Mouse (Mus musculus) heart, postnatal 0 days (tissue): ENCODE measurements at regions not wholly inside any gene's neighbourhood (a gene's known extent, or its start where the extent isn't known, plus 50 kb on each side); places are given as distances from the start of the nearest gene placed in this dataset.
A peak's percentile ranks its signal among the peaks of the same experiment; 100 is the strongest.
"Not testable (repeated sequence)": the region's sequence is repeated elsewhere in the genome, so short reads cannot be mapped to it uniquely, and the experiment has no call there.

Experiments used
- ATAC-seq: fragments of 200-750 bp; cut with Nextera tagmentation; 2 replicates; pipeline ENCODE4 v1.8.0; 2017; ENCODE audit warnings: low read depth, moderate number of reproducible peaks, moderate library complexity; ENCODE audit not compliant: insufficient read depth
- DNase-seq: peaks from one replicate; pipeline ENCODE4 v3.0.0-alpha.2; 2016; ENCODE audit warnings: low spot score
- H3K27ac ChIP-seq: fragments of 300-500 bp; sonication (generic); 2 replicates; pipeline ENCODE4 v1.5.1; 2014; ENCODE audit warnings: low read depth, mild to moderate bottlenecking
- H3K27me3 ChIP-seq: fragments of 300-500 bp; sonication (generic); 2 replicates; pipeline ENCODE4 v1.6.1; 2014; ENCODE audit warnings: low read length, mixed read lengths; ENCODE audit not compliant: control insufficient read depth, insufficient read depth
- H3K36me3 ChIP-seq: fragments of 300-500 bp; sonication (generic); replicated peaks from 2 replicates; pipeline ENCODE4 v1.6.1; 2014; ENCODE audit warnings: low read length, mixed read lengths; ENCODE audit not compliant: control insufficient read depth, insufficient read depth
- H3K4me1 ChIP-seq: fragments of 300-500 bp; sonication (generic); 2 replicates; pipeline ENCODE4 v1.6.1; 2014; ENCODE audit warnings: antibody characterized with exemption; ENCODE audit not compliant: control insufficient read depth, insufficient read depth
- H3K4me2 ChIP-seq: fragments of 300-500 bp; sonication (generic); 2 replicates; pipeline ENCODE4 v1.6.1; 2014; ENCODE audit warnings: low read depth, mild to moderate bottlenecking, low read length, moderate library complexity
- H3K4me3 ChIP-seq: fragments of 300-500 bp; sonication (generic); 2 replicates; pipeline ENCODE4 v1.5.1; 2014; ENCODE audit warnings: low read depth, low read length
- H3K9ac ChIP-seq: fragments of 300-500 bp; sonication (generic); replicated peaks from 2 replicates; pipeline ENCODE4 v1.6.1; 2014; ENCODE audit warnings: low read depth, low read length, mixed read lengths
- H3K9me3 ChIP-seq: fragments of 300-500 bp; sonication (generic); replicated peaks from 2 replicates; pipeline ENCODE4 v1.6.1; 2016; ENCODE audit warnings: low read length; ENCODE audit not compliant: control insufficient read depth
- CTCF ChIP-seq: IDR thresholded peaks from 2 replicates; pipeline ENCODE4 v1.5.1; 2016; ENCODE audit warnings: antibody characterized with exemption, control low read depth, low read depth
- EP300 ChIP-seq: IDR thresholded peaks from 2 replicates; pipeline ENCODE4 v1.6.1; 2016; ENCODE audit warnings: antibody characterized with exemption, low read depth
- WGBS: fragments of 180-500 bp; shearing (Covaris S2); extraction: QIAGEN DNeasy Blood & Tissue Kit; methylation state at CpG from one replicate; pipeline ENCODE4 v1.1.7; 2014; 5-methylcytosine and 5-hydroxymethylcytosine counted together

DNA sequence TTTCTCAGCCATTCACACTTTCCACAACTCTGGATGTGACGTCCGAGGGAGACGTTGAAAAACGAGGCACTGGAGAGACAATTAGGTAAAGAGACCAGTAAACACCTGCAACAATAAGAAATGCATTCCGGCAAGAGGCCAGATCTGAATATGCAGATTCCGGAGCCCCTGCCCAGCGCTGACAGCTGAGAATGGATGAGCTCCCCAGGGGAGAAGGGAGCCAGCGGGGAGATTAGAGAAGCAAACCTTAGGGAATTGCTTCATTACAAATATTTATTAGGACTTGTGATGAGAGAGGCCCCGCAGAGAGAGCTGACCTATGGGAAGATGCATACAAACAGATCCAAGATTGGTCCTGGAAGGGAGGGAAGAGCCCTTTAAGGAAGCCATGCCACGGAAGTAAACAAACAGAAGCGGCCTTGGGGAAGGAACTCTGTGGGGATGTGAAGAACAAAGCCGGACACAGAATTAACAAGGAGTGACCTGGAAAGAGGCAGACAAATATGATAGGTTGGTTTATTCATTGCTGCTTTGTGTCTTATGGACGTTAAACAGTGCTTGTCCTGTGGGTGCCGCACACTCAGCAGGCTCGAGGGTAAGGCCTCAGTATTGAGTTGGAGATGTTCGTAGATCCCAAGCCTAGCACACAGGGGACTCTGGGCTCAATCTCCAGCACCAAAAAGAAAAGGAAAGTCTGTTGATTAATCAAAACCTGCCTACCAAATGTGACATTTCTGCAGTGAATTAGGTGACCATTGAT, 121.7 kb upstream of the Nebl start:
- 11% methylated on average over 16 of the region's 16 CpGs for WGBS
- no peak for DNase-seq
- no peak for ATAC-seq
- Histone ChIP-seq H3K4me1 (peaks cover 7% of the 10 kb centered on the region), H3K9ac (peak overlapping the region; percentile 23; the same call in 1 of the 2 replicates), H3K4me2 (peak overlapping the region; percentile 47), H3K9me3 (no peaks in the 10 kb centered on the region), H3K36me3 (no peaks in the 10 kb centered on the region), H3K27me3 (no peaks in the 10 kb centered on the region), H3K27ac (0 out of 2 replicates have a peak overlapping the region, but pooled peaks have one; percentile 10), H3K4me3 (peak overlapping the region; percentile 24)
- TF ChIP-seq EP300 (no peak), CTCF (no peak)

DNA sequence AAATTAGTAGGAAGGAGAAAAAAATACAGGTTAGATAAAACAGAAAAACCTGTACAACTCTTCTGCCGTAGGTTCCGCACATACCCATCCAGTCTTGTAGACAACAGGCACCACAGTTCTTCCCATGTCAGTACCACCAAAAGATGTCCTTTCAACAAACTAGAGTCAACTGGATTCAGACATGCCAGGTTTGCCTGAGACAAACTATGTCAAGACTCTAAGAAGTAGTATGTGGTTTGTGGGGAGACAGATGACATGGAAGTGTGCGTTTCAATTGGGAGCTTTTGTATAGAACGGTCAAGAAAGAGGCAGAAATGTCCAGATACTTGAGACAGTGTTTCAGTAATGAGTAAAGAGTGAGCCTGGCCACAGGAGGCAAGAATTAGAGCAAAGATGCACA, 119.5 kb upstream of the Nebl start:
- H3K4me2 ChIP-seq = no peak overlapping the region
- WGBS = 97% methylated on average over 4 of the region's 4 CpGs
- H3K4me3 ChIP-seq = no peak overlapping the region
- H3K4me1 ChIP-seq = peaks cover 4% of the 10 kb centered on the region; the same call in 1 of the 2 replicates
- no peak overlapping the region for H3K27ac ChIP-seq
- H3K27me3 ChIP-seq = no peaks in the 10 kb centered on the region
- H3K9ac ChIP-seq = no peak overlapping the region
- ATAC-seq (no peak), DNase-seq (no peak)
- TF ChIP-seq EP300 = no peak
- no peak for TF ChIP-seq CTCF
- no peaks in the 10 kb centered on the region for H3K36me3 ChIP-seq
- no peaks in the 10 kb centered on the region for H3K9me3 ChIP-seq

DNA sequence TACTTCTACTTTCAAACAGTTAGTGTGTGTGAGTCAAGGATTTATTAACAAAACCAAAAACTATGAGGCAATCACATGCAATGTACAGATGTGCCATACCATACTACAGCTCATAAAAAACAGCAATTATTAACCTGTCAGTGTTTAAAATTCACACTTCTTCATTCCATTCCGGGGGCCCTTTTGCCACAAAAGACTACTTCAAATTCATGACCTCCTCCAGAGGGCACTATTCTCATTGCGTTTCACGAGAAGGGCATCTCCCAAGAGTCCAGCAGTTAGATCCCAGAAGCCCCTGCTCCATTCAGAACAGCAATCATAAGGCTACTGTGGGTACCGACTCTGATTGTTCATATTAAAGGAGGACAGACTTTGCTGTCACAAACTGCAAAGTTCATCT, 118.0 kb upstream of the Nebl start:
- Histone ChIP-seq H3K36me3 (no peaks in the 10 kb centered on the region), H3K27ac (no peak overlapping the region), H3K4me1 (peaks cover 4% of the 10 kb centered on the region; the same call in 1 of the 2 replicates), H3K27me3 (no peaks in the 10 kb centered on the region), H3K4me2 (no peak overlapping the region), H3K9ac (no peak overlapping the region), H3K9me3 (no peaks in the 10 kb centered on the region), H3K4me3 (no peak overlapping the region)
- WGBS = 29% methylated on average over 4 of the region's 4 CpGs
- DNase-seq = no peak
- TF ChIP-seq EP300 (no peak), CTCF (peak; percentile 36)
- no peak for ATAC-seq

DNA sequence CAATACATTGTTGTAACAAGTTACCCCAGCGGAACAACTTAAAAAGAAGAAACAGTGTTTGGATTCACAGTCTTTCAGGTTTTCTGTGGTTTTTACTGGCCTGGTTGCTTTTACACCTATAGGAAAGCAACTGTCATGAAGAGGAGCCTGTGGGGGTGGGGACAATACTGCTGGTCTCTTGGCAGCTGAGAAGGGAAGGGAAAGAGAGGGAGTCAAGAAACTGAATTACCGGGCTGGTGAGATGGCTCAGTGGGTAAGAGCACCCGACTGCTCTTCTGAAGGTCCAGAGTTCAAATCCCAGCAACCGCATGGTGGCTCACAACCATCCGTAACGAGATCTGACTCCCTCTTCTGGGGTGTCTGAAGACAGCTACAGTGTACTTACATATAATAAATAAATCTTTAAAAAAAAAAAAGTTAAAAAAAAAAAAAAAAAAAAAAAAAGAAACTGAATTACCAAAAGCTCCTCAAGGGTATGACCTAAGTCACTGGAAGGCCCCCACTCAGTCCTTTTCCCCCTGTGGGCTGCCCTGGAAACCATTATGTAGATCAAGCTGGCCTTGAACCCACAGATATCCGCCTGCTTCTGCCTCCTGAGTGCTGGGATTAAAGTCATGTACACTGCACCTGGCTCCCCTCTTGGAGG, 114.3 kb upstream of the Nebl start:
- H3K4me2 ChIP-seq, DNase-seq, H3K9me3 ChIP-seq, H3K27ac ChIP-seq, H3K4me3 ChIP-seq, H3K9ac ChIP-seq, H3K36me3 ChIP-seq, H3K27me3 ChIP-seq, H3K4me1 ChIP-seq, ATAC-seq: not testable (repeated sequence)
- WGBS = 86% methylated on average over 4 of the region's 7 CpGs

DNA sequence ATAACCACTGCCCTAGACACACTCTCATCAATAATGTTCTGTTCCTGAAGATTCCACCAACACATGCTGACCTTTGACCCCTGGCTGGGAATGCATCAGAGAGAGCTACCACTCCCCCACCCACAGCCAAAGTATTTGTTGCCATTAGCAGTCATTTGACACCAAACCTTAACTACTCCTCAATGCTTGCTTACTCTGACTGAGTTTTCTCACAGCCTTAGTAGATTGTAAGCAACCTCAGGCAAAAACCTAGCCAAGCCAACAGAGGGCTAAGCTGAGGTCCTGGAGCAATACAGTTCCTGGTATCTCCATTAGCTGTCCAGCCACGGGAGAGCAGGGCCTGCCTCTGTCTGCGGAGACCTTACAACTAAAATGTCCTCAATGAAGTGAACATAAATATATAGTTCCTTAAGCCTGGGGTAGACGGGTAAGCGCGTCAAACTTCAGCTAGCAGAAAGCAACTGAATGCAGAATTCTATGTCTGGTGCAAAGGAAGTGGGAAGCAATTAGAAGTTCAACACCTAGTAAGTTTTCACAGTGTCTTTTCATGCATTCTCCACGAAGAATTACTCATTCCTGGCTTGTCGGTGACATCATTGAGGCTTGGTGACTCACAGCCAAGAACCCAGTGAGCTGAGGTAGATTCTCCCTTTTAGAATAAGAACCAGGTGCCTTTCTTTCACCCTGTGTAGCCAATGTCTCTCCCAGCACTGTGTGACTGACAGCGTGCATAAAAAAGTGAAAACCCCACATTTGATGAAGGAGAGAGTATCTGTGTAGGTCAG, 113.6 kb upstream of the Nebl start:
- ATAC-seq (no peak), DNase-seq (no peak)
- no peaks in the 10 kb centered on the region for H3K4me1 ChIP-seq
- no peak overlapping the region for H3K9ac ChIP-seq
- H3K9me3 ChIP-seq = no peaks in the 10 kb centered on the region
- no peak overlapping the region for H3K4me2 ChIP-seq
- no peak for TF ChIP-seq CTCF
- TF ChIP-seq EP300 = no peak
- WGBS = 80% methylated on average over 8 of the region's 8 CpGs
- H3K27me3 ChIP-seq = no peaks in the 10 kb centered on the region
- H3K27ac ChIP-seq = no peak overlapping the region
- no peaks in the 10 kb centered on the region for H3K36me3 ChIP-seq
- H3K4me3 ChIP-seq = no peak overlapping the region
